Mouse (Mus musculus): ENCODE measurements around the gene Ptcd1.
A peak's percentile ranks its signal among the peaks of the same experiment; 100 is the strongest.

Gene Ptcd1

DNA sequence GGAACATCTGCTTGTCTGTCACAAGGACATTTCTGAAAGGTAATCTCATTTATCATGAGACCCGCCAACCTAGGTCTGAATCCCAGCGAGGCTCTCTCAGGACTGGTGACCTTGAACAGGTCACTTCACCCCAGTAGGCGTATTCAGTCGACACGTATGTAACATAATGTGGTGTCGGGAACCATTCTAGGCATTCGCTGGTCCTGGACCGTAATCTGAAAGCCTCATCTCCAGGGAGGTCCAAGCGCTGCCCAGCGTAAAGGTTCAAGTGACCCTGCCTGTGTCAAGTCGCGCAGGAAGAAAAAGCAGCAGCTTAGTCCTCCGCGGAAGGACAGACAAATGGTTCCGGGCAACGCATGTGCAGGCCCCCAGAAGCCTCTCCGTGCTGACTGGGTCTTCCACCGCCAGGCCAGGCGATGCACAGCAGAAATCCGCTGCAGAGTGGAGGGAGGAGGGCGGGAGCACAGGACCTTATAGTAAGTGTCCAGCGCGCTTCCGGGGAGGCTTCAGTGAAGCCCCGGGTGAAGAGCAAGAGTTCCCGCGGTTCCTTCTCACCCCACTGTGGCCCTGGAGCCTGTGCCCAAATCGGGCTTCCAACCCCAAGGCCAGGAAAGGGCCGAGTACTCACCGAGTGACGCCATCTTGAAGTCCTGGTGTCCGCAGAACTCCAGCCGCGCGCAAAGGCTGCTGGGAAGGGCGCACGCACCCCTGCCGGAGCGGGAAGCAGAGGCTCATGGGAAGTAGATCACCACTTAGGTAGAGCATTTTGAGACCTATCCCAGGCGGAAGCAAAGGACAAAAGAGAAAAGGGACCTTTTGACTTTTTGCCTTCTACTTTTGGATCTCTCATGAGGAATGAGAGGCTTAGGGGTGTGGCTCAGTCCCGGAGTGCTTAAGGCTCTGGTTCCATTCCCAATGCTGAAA is 24.2 kb upstream of the Ptcd1 start:
- no peaks in the 10 kb centered on the region for H3K27me3 ChIP-seq (ENCODE audit: control insufficient read depth, insufficient read depth, low read length, poor library complexity, severe bottlenecking)

DNA sequence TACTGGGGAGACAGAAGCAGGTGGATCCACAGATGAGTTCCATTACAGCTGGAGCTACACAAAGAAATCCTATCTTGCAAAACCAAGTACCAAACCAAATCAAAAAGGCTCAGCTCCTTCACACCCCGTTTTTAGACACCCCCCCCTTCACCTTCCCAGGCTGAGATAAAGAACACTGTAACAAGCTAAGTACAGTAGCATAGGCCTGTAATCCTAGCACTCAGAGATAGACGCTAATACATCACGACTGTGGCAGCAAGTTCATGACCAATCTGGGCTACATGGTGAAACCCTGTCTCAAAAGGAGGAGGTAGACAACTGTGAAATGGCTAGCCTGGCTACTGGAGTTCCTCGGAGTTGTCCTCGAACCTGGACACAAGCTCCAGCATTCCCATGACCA is 23.5 kb upstream of the Ptcd1 start:
- Histone ChIP-seq H3K27me3 (ENCODE audit: control insufficient read depth, insufficient read depth, low read length, poor library complexity, severe bottlenecking) (no peaks in the 10 kb centered on the region), H3K36me3 (ENCODE audit: control insufficient read depth, insufficient read depth, low read length, poor library complexity, severe bottlenecking) (peaks cover 7% of the 10 kb centered on the region)
- no peak for DNase-seq (ENCODE audit: low read depth, low spot score)

More for the DNA sequence above, 24.2 kb upstream of the Ptcd1 start:
- DNase-seq (ENCODE audit: low read depth, low spot score): peak; percentile 89
- peaks cover 4% of the 10 kb centered on the region for H3K36me3 ChIP-seq (ENCODE audit: control insufficient read depth, insufficient read depth, low read length, poor library complexity, severe bottlenecking)

DNA sequence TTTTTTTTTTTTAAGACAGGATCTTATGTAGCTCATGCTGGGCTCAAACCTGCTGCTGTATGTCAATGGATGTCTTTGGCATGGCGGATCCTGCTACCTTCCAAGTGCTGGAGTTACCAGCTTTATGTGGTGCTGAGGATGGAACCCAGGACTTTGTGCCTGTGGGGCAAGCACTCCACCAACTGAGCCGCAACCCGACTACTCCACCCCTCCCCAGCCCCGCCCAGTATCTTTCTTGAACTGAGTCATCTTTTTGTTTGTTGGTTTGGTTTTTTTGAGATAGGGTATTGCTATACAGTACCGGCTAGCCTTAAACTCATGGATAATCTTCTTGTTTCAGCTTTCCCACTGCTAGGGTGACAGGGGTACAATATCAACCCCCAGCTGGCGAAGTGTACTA is 22.5 kb upstream of the Ptcd1 start:
- Histone ChIP-seq H3K27me3 (ENCODE audit: control insufficient read depth, insufficient read depth, low read length, poor library complexity, severe bottlenecking) (no peaks in the 10 kb centered on the region), H3K36me3 (ENCODE audit: control insufficient read depth, insufficient read depth, low read length, poor library complexity, severe bottlenecking) (peaks cover 5% of the 10 kb centered on the region)
- DNase-seq (ENCODE audit: low read depth, low spot score): no peak

DNA sequence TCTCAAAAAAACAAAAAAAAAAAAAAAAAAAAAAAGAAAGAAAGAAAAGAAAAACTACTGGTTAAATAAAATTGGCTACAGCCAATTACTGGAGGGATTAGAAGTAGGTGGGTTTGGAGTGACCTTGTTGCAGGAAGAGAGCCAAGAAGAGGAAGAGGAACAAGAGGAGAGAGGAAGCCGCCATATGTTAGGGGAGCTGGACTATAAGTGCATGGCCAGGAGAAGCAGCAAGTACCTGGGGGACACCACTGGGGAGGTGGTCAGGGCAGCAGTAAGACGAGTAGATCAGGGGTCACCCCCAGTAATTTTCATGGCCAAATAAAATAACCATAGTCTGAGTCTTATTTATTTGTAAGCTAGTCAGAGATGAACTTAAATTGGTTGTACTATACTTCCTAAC is 18.3 kb upstream of the Ptcd1 start:
- H3K27me3 ChIP-seq (ENCODE audit: control insufficient read depth, insufficient read depth, low read length, poor library complexity, severe bottlenecking): no peaks in the 10 kb centered on the region
- H3K36me3 ChIP-seq (ENCODE audit: control insufficient read depth, insufficient read depth, low read length, poor library complexity, severe bottlenecking): peaks cover 11% of the 10 kb centered on the region
- DNase-seq (ENCODE audit: low read depth, low spot score): no peak

DNA sequence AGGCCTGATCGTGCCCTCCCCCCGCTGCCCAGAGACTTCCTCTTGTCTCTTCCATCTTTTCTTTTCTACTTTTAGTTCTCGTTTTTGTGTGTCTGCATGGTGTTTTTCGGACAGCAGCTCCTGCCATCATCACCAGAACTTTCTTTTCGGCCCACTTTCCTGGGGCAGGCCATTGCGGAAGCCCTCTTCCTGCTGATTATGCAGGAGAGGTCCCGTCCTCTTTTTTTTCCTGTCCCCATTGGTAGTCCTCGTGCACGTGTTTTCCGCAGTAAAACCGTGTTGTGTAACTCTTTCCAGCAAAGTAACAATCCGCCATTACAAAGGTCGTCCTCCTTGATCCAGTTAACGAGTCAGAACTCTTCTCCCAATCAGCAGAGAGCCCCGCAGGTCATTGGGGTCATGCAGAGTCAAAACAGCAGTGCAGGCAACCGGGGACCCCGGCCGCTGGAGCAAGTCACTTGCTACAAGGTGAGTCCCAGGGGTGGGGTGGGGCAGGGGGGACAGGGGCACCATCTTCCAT is 11.6 kb upstream of the Ptcd1 start:
- DNase-seq (ENCODE audit: low read depth, low spot score): no peak
- no peaks in the 10 kb centered on the region for H3K27me3 ChIP-seq (ENCODE audit: control insufficient read depth, insufficient read depth, low read length, poor library complexity, severe bottlenecking)
- H3K36me3 ChIP-seq (ENCODE audit: control insufficient read depth, insufficient read depth, low read length, poor library complexity, severe bottlenecking): peaks cover 16% of the 10 kb centered on the region

DNA sequence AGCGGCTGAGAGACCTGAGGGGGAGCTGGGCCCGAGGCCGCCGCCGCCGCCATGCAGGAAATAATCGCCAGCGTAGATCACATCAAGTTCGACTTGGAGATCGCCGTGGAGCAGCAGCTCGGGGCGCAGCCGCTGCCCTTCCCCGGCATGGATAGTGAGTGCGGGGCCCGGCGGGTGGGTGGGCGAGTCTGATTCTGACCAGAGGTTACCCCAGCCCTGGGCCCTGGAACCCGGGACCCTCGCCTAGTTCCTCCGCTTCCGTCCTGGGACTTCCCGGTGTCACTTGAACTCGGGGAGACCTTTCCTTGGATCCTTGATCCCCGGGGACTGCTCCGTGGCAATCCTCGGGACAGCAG is 376 bp upstream of the Ptcd1 start:
- H3K27me3 ChIP-seq (ENCODE audit: control insufficient read depth, insufficient read depth, low read length, poor library complexity, severe bottlenecking): no peaks in the 10 kb centered on the region
- no peak for DNase-seq (ENCODE audit: low read depth, low spot score)

DNA sequence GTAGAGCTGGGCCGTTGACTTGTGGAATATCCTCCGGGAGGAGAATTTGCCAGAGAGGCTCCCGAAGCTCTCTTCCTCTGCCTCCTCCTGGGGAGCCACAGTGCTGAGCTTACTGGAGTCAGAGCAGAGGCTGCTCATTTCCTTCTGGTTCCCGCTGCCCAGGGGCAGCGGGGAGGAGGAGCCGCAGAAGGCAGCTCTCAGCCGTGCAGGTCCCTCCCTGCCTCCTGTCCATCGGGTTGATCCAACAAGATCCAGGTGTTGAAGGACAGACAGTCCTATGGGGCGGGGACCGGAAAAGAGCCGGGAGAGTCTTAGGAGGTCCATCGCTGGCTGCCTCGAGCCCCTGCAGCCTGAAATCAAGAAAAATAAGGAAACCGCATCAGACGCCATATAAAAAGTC is 1.7 kb downstream of the Ptcd1 start:
- no peak for DNase-seq (ENCODE audit: low read depth, low spot score)
- peaks cover under 1% of the 10 kb centered on the region; the same call in 1 of the 2 replicates for H3K36me3 ChIP-seq (ENCODE audit: control insufficient read depth, insufficient read depth, low read length, poor library complexity, severe bottlenecking)
- no peaks in the 10 kb centered on the region for H3K27me3 ChIP-seq (ENCODE audit: control insufficient read depth, insufficient read depth, low read length, poor library complexity, severe bottlenecking)

More for the DNA sequence above, 376 bp upstream of the Ptcd1 start:
- peaks cover 2% of the 10 kb centered on the region; the same call in 1 of the 2 replicates for H3K36me3 ChIP-seq (ENCODE audit: control insufficient read depth, insufficient read depth, low read length, poor library complexity, severe bottlenecking)

DNA sequence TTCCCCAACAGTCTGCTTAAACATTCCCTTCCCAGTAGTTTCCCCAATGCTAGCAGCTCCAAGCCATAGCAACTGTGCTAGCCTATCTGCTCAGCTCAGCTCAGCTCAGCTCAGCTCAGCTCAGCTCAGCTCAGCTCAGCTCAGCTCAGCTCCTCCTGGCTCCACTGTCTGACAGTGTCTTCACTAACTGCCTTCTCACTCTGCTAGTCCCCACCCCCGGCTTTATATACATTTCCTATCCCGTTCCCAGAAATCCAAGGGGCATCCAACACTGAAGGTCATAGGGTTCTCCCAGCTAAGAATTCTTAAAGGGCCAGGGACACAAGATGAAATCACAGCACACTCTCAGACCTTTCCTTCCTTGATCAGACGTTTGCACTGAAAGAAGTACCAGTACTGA is 2.2 kb downstream of the Ptcd1 start:
- Histone ChIP-seq H3K36me3 (ENCODE audit: control insufficient read depth, insufficient read depth, low read length, poor library complexity, severe bottlenecking) (no peaks in the 10 kb centered on the region), H3K27me3 (ENCODE audit: control insufficient read depth, insufficient read depth, low read length, poor library complexity, severe bottlenecking) (no peaks in the 10 kb centered on the region)
- no peak for DNase-seq (ENCODE audit: low read depth, low spot score)

DNA sequence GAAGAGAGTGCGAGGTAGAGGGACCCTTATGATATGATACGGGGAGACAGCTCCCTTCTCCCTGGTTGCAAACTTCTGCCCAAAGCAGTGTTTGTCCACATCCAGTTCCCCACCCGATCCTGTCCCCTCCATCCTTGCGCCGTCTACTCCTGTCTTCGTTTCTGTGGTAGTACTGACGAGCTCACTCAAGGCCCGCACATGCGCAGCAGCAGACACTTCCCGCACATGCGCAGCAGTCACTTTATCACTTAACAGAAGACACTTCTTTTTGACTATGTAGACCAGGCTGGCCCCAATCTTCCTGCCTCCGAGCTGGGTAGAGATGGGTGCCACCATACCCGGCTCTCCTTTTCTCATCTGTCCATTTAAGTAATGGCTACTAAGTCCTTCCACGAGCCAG is 5.5 kb downstream of the Ptcd1 start:
- Histone ChIP-seq H3K36me3 (ENCODE audit: control insufficient read depth, insufficient read depth, low read length, poor library complexity, severe bottlenecking) (peaks cover 4% of the 10 kb centered on the region), H3K27me3 (ENCODE audit: control insufficient read depth, insufficient read depth, low read length, poor library complexity, severe bottlenecking) (no peaks in the 10 kb centered on the region)
- no peak for DNase-seq (ENCODE audit: low read depth, low spot score)

DNA sequence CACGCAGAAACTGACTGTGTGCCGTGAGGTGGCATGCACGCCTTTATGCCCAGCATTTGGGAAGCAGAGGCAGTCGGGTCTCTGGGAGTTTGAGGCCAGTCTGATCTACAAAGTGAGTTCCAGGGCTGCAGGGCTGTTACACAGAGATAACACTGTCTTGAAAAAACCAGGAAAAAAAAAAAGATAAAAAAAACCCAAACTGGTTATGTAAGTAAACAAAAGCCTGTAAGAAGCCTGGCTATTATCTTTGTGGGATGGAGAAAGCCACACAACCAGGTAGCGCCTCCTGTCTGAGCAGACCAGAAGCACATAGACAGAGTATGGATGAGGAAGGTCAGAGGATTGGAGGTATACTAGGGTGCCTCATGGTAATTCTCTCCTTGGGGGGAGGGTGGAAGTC is 14.2 kb downstream of the Ptcd1 start:
- Histone ChIP-seq H3K27me3 (ENCODE audit: control insufficient read depth, insufficient read depth, low read length, poor library complexity, severe bottlenecking) (no peaks in the 10 kb centered on the region), H3K36me3 (ENCODE audit: control insufficient read depth, insufficient read depth, low read length, poor library complexity, severe bottlenecking) (peaks cover 23% of the 10 kb centered on the region)
- no peak for DNase-seq (ENCODE audit: low read depth, low spot score)

DNA sequence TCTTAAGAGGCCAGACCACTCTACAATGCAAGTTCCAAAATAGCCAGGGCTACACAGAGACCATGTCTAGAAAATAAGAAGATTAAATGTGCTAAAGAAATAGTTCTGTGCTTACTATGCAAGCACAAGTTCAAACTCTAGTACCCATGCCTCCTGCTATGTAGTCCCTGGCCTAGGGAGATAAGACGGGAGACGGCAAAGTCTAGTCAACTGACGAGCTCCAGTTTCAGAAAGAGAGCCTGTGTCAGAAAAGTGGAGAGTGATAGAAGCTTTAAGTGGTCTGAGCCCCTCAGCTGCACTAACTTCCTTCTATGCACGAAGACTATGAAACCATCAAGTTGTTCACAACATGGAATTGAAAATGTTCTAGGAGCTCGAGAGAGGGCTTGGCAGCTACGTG is 17.6 kb downstream of the Ptcd1 start:
- peaks cover 30% of the 10 kb centered on the region for H3K36me3 ChIP-seq (ENCODE audit: control insufficient read depth, insufficient read depth, low read length, poor library complexity, severe bottlenecking)
- no peak for DNase-seq (ENCODE audit: low read depth, low spot score)

DNA sequence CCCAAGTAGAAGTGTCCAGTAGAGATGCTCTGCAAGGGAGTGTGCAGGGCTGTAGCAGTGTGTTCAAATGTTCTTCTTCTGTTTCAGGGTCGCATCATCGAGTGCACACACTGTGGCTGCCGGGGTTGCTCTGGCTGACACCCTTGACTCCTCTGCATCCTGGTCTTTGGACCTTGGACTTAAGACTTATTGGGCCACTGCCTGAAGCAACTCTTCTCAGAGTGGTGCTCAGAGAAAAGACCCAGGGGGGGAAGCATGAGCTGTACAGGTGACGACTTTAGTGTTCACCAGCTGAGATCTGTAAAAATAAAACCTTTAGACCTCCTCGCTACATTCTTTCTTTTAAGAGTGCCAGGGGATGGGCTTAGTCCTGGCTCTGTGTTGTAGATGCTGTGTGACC is 19.2 kb downstream of the Ptcd1 start:
- Histone ChIP-seq H3K36me3 (ENCODE audit: control insufficient read depth, insufficient read depth, low read length, poor library complexity, severe bottlenecking) (peaks cover 33% of the 10 kb centered on the region), H3K27me3 (ENCODE audit: control insufficient read depth, insufficient read depth, low read length, poor library complexity, severe bottlenecking) (no peaks in the 10 kb centered on the region)
- no peak for DNase-seq (ENCODE audit: low read depth, low spot score)

More for the DNA sequence above, 17.6 kb downstream of the Ptcd1 start:
- H3K27me3 ChIP-seq (ENCODE audit: control insufficient read depth, insufficient read depth, low read length, poor library complexity, severe bottlenecking): no peaks in the 10 kb centered on the region

DNA sequence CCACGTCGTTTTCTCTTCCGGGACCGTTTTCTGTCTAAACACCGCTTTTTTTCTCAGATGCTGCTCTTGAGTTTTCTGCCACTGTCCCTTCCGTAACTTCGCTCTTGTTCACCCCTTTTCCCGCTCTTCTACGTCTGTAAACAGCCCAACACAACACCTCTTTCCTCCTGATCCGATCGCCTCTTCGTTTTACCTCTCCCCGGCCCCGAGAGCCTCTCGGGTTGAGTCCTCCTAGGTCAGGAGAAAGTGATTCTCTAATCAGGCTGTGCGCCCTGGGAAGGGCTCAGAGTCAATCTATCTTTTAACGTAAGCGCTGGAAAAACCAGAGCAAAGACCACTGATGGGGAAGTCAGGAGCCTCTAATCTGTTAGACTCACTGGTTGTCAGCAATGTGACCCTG is 26.3 kb downstream of the Ptcd1 start:
- H3K36me3 ChIP-seq (ENCODE audit: control insufficient read depth, insufficient read depth, low read length, poor library complexity, severe bottlenecking): peaks cover 14% of the 10 kb centered on the region; the same call in 1 of the 2 replicates
- no peaks in the 10 kb centered on the region for H3K27me3 ChIP-seq (ENCODE audit: control insufficient read depth, insufficient read depth, low read length, poor library complexity, severe bottlenecking)
- no peak for DNase-seq (ENCODE audit: low read depth, low spot score)

DNA sequence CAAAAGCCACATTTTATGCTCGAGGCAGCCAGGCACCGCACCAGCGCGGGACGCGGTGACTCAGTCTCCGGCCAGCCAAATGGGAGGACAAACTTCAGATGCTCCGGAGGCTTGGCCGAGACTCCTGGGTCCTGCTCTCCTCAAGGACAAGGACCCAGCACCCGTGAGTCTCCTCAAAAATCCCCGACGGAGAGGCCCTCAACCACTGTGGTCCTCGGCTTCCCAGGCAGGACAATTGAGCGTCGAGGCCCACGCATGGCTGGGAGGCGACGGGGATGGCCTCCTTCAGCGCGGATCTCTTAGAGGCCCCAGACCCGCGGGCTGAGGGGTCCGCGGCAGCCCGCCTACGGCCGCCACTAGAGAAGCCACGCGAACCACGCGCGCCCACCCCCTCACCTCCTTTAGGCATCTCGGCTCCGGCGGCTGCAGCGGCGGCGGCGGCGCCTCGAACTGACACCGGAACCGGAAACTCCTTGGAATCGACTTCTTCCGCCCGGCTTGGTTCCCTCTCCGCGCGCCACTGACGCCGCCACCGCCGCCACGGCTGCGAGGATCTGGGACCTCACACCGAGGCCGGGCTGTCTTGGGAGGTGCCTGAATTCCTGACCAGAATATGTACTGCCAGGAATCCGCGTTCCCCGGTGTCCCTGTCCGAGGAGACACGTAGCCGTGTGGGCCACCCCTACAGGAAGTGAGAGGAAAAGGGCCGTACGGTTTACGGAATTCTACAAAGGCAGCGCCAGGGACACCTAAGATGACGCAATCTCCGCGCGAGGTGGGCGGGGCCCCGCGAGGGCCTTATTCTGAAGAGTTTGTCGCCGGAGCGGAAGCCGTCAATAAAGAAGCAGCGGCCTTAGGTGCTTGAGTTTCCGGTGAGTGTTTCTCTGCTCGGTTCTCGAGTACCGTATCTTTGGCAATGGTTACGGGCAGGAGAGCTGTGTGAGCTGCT is 27.1 kb downstream of the Ptcd1 start, which contains the start of the genes Pdap1 and Bud31:
Pdap1 (minus strand) TSS at position 668 of the 949 bp plus-strand sequence.
Bud31 (plus strand) TSS at position 792 of the 949 bp plus-strand sequence.
- DNase-seq (ENCODE audit: low read depth, low spot score): peak; percentile 95
- Histone ChIP-seq H3K27me3 (ENCODE audit: control insufficient read depth, insufficient read depth, low read length, poor library complexity, severe bottlenecking) (no peaks in the 10 kb centered on the region), H3K36me3 (ENCODE audit: control insufficient read depth, insufficient read depth, low read length, poor library complexity, severe bottlenecking) (peaks cover 6% of the 10 kb centered on the region; the same call in 1 of the 2 replicates)

Measured in splenic B cell, adult 2 months (primary cell).